Mouse (Mus musculus): Measurements from ENCODE around the gene Ssb. TPM values are rescaled to one million over a fixed set of nuclear protein-coding genes. Genes with fewer than 3 reads are reported as not detected.

The Ssb gene
- polyA plus RNA-seq (2012; rRNA removed) = 5.3 and 7.5 TPM in 2 replicates

GRCm38 (mm10) chr2:69861485-69862091 is at the start of gene Ssb:
Gene Ssb (plus strand): TSS chr2:69861562.
- DNase-seq (ENCODE audit: low read depth) = no peak

- no peak for DNase-seq (ENCODE audit: low read depth)
Measured at GRCm38 (mm10) chr2:69816575-69816974, 44.8 kb upstream of the Ssb start.

GRCm38 (mm10) chr2:69818350-69819085 is 42.8 kb upstream of the Ssb start:
- DNase-seq (ENCODE audit: low read depth) = no peak

- DNase-seq (ENCODE audit: low read depth) = no peak
Measured at GRCm38 (mm10) chr2:69820201-69820600, 41.2 kb upstream of the Ssb start.

GRCm38 (mm10) chr2:69821711-69822110 is 39.7 kb upstream of the Ssb start, which contains the start of gene Klhl23:
Gene Klhl23 (plus strand): TSS chr2:69821944.
- DNase-seq (ENCODE audit: low read depth) = no peak

GRCm38 (mm10) chr2:69822361-69823128 is 38.8 kb upstream of the Ssb start:
- no peak for DNase-seq (ENCODE audit: low read depth)

- DNase-seq (ENCODE audit: low read depth) = no peak
Measured at GRCm38 (mm10) chr2:69823129-69823677, 38.2 kb upstream of the Ssb start.

- DNase-seq (ENCODE audit: low read depth) = no peak
Measured at GRCm38 (mm10) chr2:69825898-69826297, 35.5 kb upstream of the Ssb start.

GRCm38 (mm10) chr2:69826380-69826779 is 35.0 kb upstream of the Ssb start:
- DNase-seq (ENCODE audit: low read depth) = no peak

- DNase-seq (ENCODE audit: low read depth) = peak; percentile 23
Measured at GRCm38 (mm10) chr2:69828031-69828430, 33.3 kb upstream of the Ssb start.

GRCm38 (mm10) chr2:69829680-69830079 is 31.7 kb upstream of the Ssb start:
- DNase-seq (ENCODE audit: low read depth) = no peak

GRCm38 (mm10) chr2:69830116-69830515 is 31.2 kb upstream of the Ssb start:
- DNase-seq (ENCODE audit: low read depth) = no peak

- DNase-seq (ENCODE audit: low read depth) = no peak
Measured at GRCm38 (mm10) chr2:69837244-69837967, 24.0 kb upstream of the Ssb start.

GRCm38 (mm10) chr2:69837996-69838395 is 23.4 kb upstream of the Ssb start:
- DNase-seq (ENCODE audit: low read depth) = no peak

GRCm38 (mm10) chr2:69838707-69839106 is 22.7 kb upstream of the Ssb start:
- DNase-seq (ENCODE audit: low read depth) = no peak

- no peak for DNase-seq (ENCODE audit: low read depth)
Measured at GRCm38 (mm10) chr2:69840261-69840660, 21.1 kb upstream of the Ssb start.

- no peak for DNase-seq (ENCODE audit: low read depth)
Measured at GRCm38 (mm10) chr2:69849215-69849614, 12.1 kb upstream of the Ssb start.

GRCm38 (mm10) chr2:69851427-69852058 is 9.8 kb upstream of the Ssb start:
- no peak for DNase-seq (ENCODE audit: low read depth)

- no peak for DNase-seq (ENCODE audit: low read depth)
Measured at GRCm38 (mm10) chr2:69856392-69856791, 5.0 kb upstream of the Ssb start.

- DNase-seq (ENCODE audit: low read depth) = no peak
Measured at GRCm38 (mm10) chr2:69857882-69858281, 3.5 kb upstream of the Ssb start.

GRCm38 (mm10) chr2:69860972-69861452 is 350 bp upstream of the Ssb start:
- DNase-seq (ENCODE audit: low read depth) = no peak

Measured in gonadal fat pad, adult 2 months (tissue).